Mouse (Mus musculus) small intestine, adult 10 weeks (tissue): ENCODE data around the gene Zfp560. TPM values are rescaled to one million over a fixed set of nuclear protein-coding genes. Genes with fewer than 3 reads are reported as not detected.

ENCODE experiments used
- polyA plus RNA-seq: library from polyadenylated mRNA; stranded (reverse); fragments of 350-450 nt; fragmentation: Illumina TruSeq; extraction: RNeasy Lipid Tissue Mini Kit (QIAGEN cat#74804); gene quantifications from one replicate; pipeline ENCODE4 v1.2.3, GENCODE M21; 2014; ENCODE audit warnings: low replicate concordance

Zfp560 gene
- 18.2 TPM for polyA plus RNA-seq

DNA sequence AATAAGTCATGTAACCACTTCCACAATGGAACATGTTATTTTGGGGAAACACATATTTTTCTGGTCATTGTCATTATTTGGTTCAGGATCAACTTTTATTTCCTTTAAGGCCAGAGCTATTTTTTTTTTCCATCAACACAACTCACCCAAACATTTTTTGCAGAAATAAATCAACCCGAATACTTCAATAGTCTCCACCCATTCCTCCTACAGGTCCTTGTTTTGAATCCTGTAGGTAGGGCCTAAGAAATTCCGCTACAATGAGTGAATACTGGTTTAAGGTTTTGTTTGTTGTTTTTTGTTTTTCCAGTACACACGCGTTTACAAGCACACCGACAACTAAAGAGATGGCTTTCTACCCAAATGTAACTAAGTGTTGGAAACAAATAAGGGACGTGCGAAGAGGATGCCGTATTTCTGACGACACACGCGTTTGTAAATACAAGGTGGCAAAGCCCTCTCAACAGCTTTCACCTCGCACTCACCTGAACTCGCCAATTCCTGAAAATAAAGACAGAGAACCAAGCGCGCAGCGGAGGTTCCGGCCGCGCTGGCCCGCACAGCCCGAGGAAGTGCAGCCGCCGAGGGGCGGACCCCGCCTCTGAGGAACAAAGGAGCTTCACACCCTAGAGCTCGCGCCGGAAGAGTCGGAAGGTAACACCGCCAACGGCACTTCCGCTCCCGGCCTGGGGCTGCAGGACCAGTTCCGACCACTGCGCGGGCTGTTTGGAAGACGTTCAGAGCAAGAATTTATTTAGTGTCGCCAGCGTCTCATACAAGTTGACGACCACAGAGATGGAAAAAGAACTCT lies at the start of gene Zfp560:
Zfp560 (minus strand) TSS at position 646 of the 811 bp plus-strand sequence.

DNA sequence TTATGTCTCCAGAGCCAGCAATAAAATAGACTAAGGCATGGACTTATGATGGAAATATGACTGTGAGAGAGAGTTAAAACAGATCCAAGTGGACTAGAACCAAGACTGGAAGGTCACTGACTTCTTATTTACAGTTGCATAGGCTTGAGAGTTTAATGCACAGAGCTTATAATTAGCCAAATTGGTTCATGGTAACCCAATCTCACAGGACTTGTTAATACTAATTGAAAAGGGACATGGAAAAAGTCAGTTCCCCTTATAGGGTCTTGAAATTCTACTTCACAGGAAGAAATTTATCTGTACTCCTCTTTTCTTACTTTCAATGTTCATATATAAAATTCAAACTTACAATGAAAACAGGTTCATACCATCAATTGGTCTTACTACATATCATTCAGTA lies 49.0 kb downstream of the Zfp560 start, which contains the start of gene Olfr18:
Olfr18 (minus strand) TSS at position 101 of the 400 bp plus-strand sequence.

DNA sequence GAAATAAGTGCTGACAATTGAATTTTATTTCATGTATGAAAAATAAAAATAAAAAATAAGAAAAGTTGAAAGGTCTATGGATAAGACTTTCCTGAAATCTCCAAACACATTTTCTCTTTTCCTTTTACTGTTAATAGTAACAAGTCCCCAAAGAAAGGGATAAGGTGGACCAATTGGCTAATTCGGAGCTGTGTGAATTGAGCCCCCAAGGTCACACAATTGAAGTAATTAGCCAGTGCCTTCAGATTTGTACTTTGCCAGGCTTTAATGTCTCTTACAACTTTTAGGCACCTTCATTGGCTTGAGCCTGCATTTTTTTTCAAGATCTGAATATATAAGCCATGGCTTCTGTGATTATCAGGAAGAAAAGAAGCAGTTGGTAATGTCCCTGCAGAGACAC lies 86.7 kb downstream of the Zfp560 start, which contains the start of gene Olfr873:
Olfr873 (plus strand) TSS at position 301 of the 400 bp plus-strand sequence.

Other genes starting within 250 kb of the Zfp560 start
- gene Olfr870, start 211.1 kb downstream of the Zfp560 start, polyA plus RNA-seq, result not detected
- not detected for gene Olfr871, start 173.0 kb downstream of the Zfp560 start, polyA plus RNA-seq
- gene Olfr872, start 148.1 kb downstream of the Zfp560 start, polyA plus RNA-seq, result not detected
- gene Olfr39, start 102.8 kb downstream of the Zfp560 start, polyA plus RNA-seq, result not detected
- not detected for gene Olfr873, start 86.6 kb downstream of the Zfp560 start, polyA plus RNA-seq
- gene Olfr18, start 49.1 kb downstream of the Zfp560 start, polyA plus RNA-seq, result not detected
- gene Zfp26, start 75.0 kb upstream of the Zfp560 start, polyA plus RNA-seq, result 18.8 TPM
- gene Zfp426, start 107.6 kb upstream of the Zfp560 start, polyA plus RNA-seq, result 50.1 TPM
- 44.6 TPM for gene Zfp266, start 136.2 kb upstream of the Zfp560 start, polyA plus RNA-seq
- 20.8 TPM for gene Zfp846, start 196.1 kb upstream of the Zfp560 start, polyA plus RNA-seq